Mouse (Mus musculus): ENCODE data around the gene Myh11.

DNA sequence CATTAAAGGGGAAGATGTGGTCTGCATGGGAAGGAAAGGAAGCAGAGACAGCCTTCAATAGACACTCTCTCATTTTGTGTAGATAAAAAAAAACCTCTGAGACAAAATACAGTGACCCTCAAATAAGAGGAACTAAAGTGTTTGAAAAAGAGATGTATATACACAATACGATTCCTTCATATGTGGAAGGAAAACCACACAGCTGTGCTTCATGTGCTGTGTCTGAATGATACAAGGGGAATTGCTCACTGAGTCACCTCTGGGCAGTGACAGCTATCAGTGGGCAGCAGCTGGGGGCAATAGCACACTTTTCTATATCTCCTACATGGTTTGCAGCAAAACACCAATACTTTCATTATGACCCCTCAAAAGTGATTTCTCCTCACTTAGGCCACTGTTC is 16.2 kb upstream of the Myh11 start:
- no peak for TF ChIP-seq POLR2A (IDR thresholded peaks at IDR 0.05; ENCODE audit: extremely low read depth, insufficient read depth, low read length)
- TF ChIP-seq CTCF (IDR thresholded peaks at IDR 0.05; ENCODE audit: low read depth, low read length): no peak
